Mouse (Mus musculus): Measurements from ENCODE around the gene Hydin. TPM values are rescaled to one million over a fixed set of nuclear protein-coding genes. Genes with fewer than 3 reads are reported as not detected.

Hydin gene
- total RNA-seq, 2 experiments from 2014 or later, result 0.07 to 0.36 TPM

GRCm38 (mm10) chr8:110642331-110642730, 375.6 kb downstream of the Hydin start:
- DNase-seq, result peak; percentile 51 to 64

- no peak for DNase-seq
Measured at GRCm38 (mm10) chr8:110643177-110643576, 376.4 kb downstream of the Hydin start.

- DNase-seq, result no peak
Measured at GRCm38 (mm10) chr8:110644422-110644821, 377.6 kb downstream of the Hydin start.

DNA sequence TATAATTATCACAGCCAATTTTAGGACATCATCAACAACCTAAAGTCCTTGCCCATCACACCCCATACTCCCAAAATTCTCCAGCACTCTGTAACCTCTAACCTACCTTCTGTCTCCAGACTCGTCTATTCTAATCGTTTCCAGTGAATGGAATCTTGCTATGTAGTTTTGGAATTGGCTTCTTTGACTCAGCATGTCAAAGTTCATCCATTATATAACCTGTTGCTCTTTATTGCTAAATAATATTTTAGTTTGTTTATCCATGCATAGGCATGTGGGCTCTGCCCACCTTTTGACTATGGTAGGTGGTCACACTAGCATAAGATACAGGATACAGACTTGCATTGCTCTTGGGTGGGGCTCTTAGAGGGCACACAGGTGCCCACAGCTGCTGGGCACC, 378.1 kb downstream of the Hydin start:
- DNase-seq, result no peak

DNA sequence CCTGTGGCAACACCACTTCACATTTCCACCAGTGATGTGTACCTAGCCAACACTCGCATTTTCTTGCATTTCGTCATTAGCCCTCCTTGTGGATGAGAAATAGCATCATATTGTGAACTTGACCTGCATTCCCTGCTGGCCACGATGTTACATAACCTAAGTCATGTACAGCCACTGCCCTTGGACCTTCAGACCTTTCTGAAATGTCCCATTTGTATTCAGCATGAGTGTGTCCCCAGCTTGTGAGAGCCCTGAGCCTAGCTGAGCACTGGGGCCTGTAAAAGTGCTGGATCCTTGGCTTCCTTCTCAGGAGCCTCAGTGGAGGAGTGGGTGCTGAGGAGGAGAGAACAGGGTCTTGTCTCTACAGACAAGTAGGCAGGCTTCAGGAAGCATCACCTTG, 378.6 kb downstream of the Hydin start:
- peak in 1 of 2 experiments; percentile 39 for DNase-seq

DNA sequence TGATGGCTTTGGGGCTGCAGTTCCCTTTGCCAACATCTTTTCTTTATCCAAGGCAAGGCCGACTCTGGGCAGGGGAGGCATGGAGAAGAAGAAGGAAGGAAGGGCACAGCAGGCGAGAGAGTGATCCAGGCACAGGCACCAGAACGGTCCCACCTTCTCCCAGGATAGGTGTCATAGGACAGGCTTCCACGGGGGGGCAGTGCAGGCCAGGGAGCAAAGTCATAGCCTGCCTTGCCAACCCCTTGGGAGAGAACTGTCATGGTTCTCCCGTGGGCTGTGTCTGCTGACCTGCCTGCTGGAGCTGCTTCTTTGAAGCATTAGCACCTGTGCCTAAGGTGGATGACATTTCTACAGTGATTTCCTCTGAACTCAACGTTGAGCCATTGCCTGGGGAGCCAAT, 379.3 kb downstream of the Hydin start:
- peak; percentile 87 to 92 for DNase-seq

GRCm38 (mm10) chr8:110648577-110648976, 381.8 kb downstream of the Hydin start:
- no peak for DNase-seq

DNA sequence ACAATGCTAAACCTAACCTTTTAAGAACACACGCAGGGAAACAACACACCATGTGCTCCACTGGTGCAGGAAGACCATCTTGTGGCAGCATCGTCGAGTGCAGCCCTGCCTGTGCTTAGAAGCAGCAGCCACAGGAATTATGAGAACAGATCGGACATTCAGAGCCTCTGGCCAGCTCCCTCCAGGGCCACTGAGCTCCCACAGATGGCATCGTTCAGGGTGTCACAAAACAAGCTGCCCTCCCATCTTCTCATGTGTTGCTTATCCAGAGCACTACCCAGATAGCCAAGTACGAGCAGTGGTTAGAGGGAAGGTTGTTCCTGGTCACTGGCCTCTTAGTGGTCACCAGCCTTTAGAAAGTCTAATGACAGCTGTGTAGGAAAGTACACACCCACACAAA, 382.5 kb downstream of the Hydin start:
- DNase-seq, result no peak

- DNase-seq, result peak; percentile 45 to 59
Measured at GRCm38 (mm10) chr8:110650838-110651237, 384.1 kb downstream of the Hydin start.

- DNase-seq, result no peak
Measured at GRCm38 (mm10) chr8:110651847-110652246, 385.1 kb downstream of the Hydin start.

- no peak for DNase-seq
Measured at GRCm38 (mm10) chr8:110654075-110655060, 387.6 kb downstream of the Hydin start.

DNA sequence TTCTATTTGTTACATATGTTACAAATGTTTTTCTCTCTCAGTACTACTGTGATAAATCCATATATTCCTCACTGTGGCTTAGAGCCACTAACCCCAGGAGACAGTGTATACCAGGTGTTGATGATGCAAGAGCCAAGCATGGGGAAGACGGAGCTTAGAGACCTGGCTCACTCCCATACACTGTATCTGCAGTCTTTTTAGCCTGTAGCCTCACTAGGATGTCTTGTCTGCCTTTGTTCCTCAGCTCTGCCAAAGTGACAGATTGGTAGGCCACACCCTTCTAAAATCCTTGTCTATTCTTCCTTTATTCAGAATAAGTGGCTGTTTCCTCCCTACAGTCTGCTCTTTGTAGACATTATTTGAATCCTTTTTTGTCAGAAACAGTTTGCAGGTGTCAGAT, 389.1 kb downstream of the Hydin start:
- DNase-seq, result no peak

DNA sequence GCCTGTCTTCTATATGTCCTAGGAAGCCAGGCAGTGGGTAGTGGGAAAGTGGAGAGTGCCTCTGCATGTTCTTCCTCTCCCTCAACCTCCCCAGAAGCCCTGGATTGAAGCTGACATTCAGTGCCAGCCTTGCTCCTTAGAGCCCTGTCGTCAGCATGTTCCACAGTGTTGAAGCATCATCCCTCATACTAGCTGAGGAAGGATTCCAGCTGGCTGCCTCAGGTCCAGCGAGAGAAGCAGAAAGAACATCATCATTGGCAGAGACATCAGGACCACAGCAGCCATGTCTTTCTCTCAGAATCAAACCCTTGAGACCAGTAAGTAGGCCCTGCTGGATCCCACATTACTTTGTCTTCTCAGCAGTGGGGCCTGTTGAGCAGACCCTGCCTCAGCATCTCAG, 390.9 kb downstream of the Hydin start:
- no peak for DNase-seq

Small RNA genes lying within 50 kb of the gene (microRNA-seq; reads per million reads assigned to microRNA genes)
- gene Gm44489 (not detected), gene Gm47306 (not detected)

Other genes starting within 250 kb of the Hydin start
- gene Chst4, start 227.2 kb upstream of the Hydin start, total RNA-seq (2021), result 1 to 10 TPM; 1.0 to 1.8 TPM
- 1 to 10 TPM; 6.3 to 8.9 TPM for gene Zfp612, start 187.2 kb upstream of the Hydin start, total RNA-seq (2021)
- not detected for gene Gm21964, start 165.8 kb upstream of the Hydin start, total RNA-seq (2021)
- gene Gm17720, start 164.2 kb upstream of the Hydin start, total RNA-seq (2021), result not detected
- 1 to 10 TPM in 1 of 2 experiments, under 1 TPM in 1; 0.26 to 2.2 TPM for gene Calb2, start 98.8 kb upstream of the Hydin start, total RNA-seq (2021)
- 10 to 100 TPM in 1 of 2 experiments, 1 to 10 TPM in 1; 9.8 to 11.6 TPM for gene Cmtr2, start 51.3 kb upstream of the Hydin start, total RNA-seq (2021)